Mouse (Mus musculus): ENCODE measurements around the gene Zbtb12. TPM values are rescaled to one million over a fixed set of nuclear protein-coding genes. Genes with fewer than 3 reads are reported as not detected.
"Not testable (repeated sequence)": the region's sequence is repeated elsewhere in the genome, so short reads cannot be mapped to it uniquely, and the experiment has no call there.

The Zbtb12 gene
- polyA plus RNA-seq, 1 experiment from 2014 or later: 17.4 TPM

DNA sequence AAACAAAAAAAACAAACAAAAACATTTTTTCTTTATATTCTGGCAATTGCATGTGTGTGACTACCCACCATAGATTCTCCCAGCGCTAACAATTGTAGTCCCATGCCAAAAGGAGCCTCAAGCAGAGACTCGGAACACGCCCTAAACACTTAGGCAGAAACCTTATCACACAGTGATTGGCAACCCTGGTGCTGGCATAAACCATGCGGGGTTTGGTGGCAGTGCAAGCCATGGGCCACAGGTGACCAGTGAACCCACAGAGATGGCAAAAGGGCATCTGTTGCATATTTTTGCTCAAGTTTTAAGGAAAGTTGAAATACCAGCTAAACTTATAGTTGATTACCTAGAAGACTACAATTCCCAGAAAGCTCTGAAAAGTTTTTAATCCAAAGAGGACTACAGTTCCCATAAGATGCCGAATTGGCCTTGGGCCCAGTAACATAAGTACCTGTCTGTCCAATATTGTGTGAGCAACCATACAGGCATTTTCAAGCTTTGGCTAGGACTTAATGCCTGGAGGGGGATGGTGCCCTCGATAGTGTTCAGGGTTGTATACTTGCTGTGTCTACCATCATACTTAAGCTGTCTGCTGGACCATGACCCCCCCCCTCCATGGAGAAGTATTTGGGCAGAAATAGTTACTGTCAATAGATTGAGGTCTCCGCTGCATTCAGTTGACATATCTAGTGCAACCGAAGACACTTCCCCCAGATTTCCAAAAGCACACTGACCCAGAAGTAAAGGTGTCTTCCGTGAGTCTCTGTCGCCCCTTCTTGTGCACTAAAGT is 18.3 kb downstream of the Zbtb12 start:
- 21% methylated on average over 10 of the region's 10 CpGs for WGBS
- peaks cover 56% of the 10 kb centered on the region for H3K4me1 ChIP-seq

GRCm38 (mm10) chr17:34898160-34898586 is 18.9 kb downstream of the Zbtb12 start, which contains the start of the genes C2 and Ehmt2:
TSS of gene C2 (minus strand) at chr17:34898265.
TSS of gene Ehmt2 (plus strand) at chr17:34898469.
- H3K27ac ChIP-seq: peak within 1 kb of the TSS; percentile 97
- H3K4me2 ChIP-seq: peak within 1 kb of the TSS; percentile 91
- under 1% methylated on average over 22 of the region's 44 CpGs for WGBS
- H3K27me3 ChIP-seq (replicated peaks): no peaks in the 10 kb centered on the region
- ATAC-seq (replicated peaks): peak; percentile 16
- H3K9me3 ChIP-seq: no peaks in the 10 kb centered on the region
- peaks cover 56% of the 10 kb centered on the region for H3K4me1 ChIP-seq
- 0 out of 2 replicates have a peak, but pooled peaks cover 3% of the 10 kb centered on the region for H3K36me3 ChIP-seq (replicated peaks)
- H3K4me3 ChIP-seq: peak within 1 kb of the TSS; percentile 93
- peak within 1 kb of the TSS; percentile 97 for H3K9ac ChIP-seq

More for the DNA sequence above, 18.3 kb downstream of the Zbtb12 start:
- Histone ChIP-seq H3K27me3 (replicated peaks) (no peaks in the 10 kb centered on the region), H3K9ac (peak overlapping the region; percentile 97), H3K36me3 (replicated peaks) (0 out of 2 replicates have a peak, but pooled peaks cover 3% of the 10 kb centered on the region), H3K4me3 (peak overlapping the region; percentile 93), H3K4me2 (peak overlapping the region; percentile 91), H3K9me3 (no peaks in the 10 kb centered on the region), H3K27ac (peak overlapping the region; percentile 97)
- ATAC-seq (replicated peaks): no peak

DNA sequence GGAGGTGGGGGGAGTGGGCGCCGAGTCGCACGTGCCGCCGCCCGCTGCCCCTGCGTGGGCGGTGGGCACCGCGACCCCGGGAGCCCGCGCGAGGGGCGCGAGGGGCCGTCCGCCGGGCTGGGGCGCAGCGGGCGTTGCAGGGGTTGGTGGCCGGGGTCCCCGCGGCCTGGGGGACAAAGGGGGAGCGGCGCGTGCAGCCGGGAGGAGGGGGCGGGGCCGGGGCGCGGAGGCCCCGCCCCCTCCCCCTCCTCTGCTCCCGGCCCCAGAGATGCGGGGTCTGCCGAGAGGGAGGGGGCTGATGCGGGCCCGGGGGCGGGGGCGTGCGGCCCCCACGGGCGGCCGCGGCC is 19.4 kb downstream of the Zbtb12 start:
- H3K4me2 ChIP-seq: peak overlapping the region; percentile 91
- peak overlapping the region; percentile 97 for H3K9ac ChIP-seq
- peaks cover 51% of the 10 kb centered on the region for H3K4me1 ChIP-seq
- H3K27me3 ChIP-seq (replicated peaks): no peaks in the 10 kb centered on the region
- no peak for ATAC-seq (replicated peaks)
- H3K36me3 ChIP-seq (replicated peaks): 0 out of 2 replicates have a peak, but pooled peaks cover 3% of the 10 kb centered on the region
- peak overlapping the region; percentile 97 for H3K27ac ChIP-seq
- 7% methylated on average over 3 of the region's 47 CpGs for WGBS
- H3K9me3 ChIP-seq: no peaks in the 10 kb centered on the region
- H3K4me3 ChIP-seq: peak overlapping the region; percentile 93

GRCm38 (mm10) chr17:34899053-34899889 is 20.0 kb downstream of the Zbtb12 start:
- WGBS: under 1% methylated on average over 36 of the region's 45 CpGs
- Histone ChIP-seq H3K4me2 (peak overlapping the region; percentile 91), H3K9ac (peak overlapping the region; percentile 97)

DNA sequence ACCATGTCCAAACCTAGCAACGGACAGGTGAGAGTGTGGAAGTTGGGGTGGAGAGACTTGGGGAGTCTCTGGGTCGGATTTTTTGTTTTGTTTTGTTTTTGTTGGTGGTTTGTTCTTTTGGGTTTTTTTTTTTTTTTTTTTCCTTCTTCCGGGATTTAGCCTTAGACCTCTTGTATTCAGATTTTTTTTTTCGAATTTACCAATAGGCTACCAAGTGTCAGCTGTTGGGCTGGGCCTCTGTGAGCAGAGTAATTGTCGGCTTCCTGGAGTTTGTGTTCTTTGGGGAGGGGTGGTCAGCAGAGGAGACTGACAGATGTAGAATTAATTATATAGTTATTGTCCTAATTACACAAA is 20.6 kb downstream of the Zbtb12 start:
- Histone ChIP-seq H3K4me3 (peak overlapping the region; percentile 93), H3K36me3 (replicated peaks) (peaks cover 7% of the 10 kb centered on the region), H3K27ac (peak overlapping the region; percentile 97; the same call in 1 of the 2 replicates), H3K27me3 (replicated peaks) (no peaks in the 10 kb centered on the region), H3K9me3 (no peaks in the 10 kb centered on the region), H3K4me1 (peaks cover 48% of the 10 kb centered on the region), H3K9ac (peak overlapping the region; percentile 97), H3K4me2 (peak overlapping the region; percentile 91)
- WGBS: 3% methylated on average over 5 of the region's 5 CpGs
- no peak for ATAC-seq (replicated peaks)

More at GRCm38 (mm10) chr17:34899053-34899889, 20.0 kb downstream of the Zbtb12 start:
- no peak for ATAC-seq (replicated peaks)
- H3K4me1 ChIP-seq: peaks cover 48% of the 10 kb centered on the region
- peak overlapping the region; percentile 93 for H3K4me3 ChIP-seq
- H3K27me3 ChIP-seq (replicated peaks): no peaks in the 10 kb centered on the region
- peak overlapping the region; percentile 97 for H3K27ac ChIP-seq
- 0 out of 2 replicates have a peak, but pooled peaks cover 3% of the 10 kb centered on the region for H3K36me3 ChIP-seq (replicated peaks)
- no peaks in the 10 kb centered on the region for H3K9me3 ChIP-seq

GRCm38 (mm10) chr17:34900826-34901225 is 21.5 kb downstream of the Zbtb12 start:
- H3K27ac ChIP-seq; H3K9me3 ChIP-seq; ATAC-seq (replicated peaks); H3K9ac ChIP-seq; H3K27me3 ChIP-seq (replicated peaks): not testable (repeated sequence)
- H3K4me2 ChIP-seq: peak overlapping the region; percentile 91; the same call in 1 of the 2 replicates
- peaks cover 17% of the 10 kb centered on the region for H3K36me3 ChIP-seq (replicated peaks)
- H3K4me1 ChIP-seq: peaks cover 42% of the 10 kb centered on the region
- peak overlapping the region; percentile 93; the same call in 1 of the 2 replicates for H3K4me3 ChIP-seq

- H3K27me3 ChIP-seq (replicated peaks); H3K9me3 ChIP-seq; H3K27ac ChIP-seq; H3K4me3 ChIP-seq; H3K4me2 ChIP-seq; ATAC-seq (replicated peaks); H3K9ac ChIP-seq: not testable (repeated sequence)
- Histone ChIP-seq H3K36me3 (replicated peaks) (peaks cover 25% of the 10 kb centered on the region), H3K4me1 (peaks cover 31% of the 10 kb centered on the region)
- 91% methylated on average over 9 of the region's 10 CpGs for WGBS
Measured at GRCm38 (mm10) chr17:34901948-34902347, 22.7 kb downstream of the Zbtb12 start.

- H3K9me3 ChIP-seq: no peaks in the 10 kb centered on the region
- no peak overlapping the region for H3K4me3 ChIP-seq
- no peak overlapping the region for H3K27ac ChIP-seq
- no peak for ATAC-seq (replicated peaks)
- H3K36me3 ChIP-seq (replicated peaks): peaks cover 35% of the 10 kb centered on the region
- 91% methylated on average over 9 of the region's 9 CpGs for WGBS
- no peak overlapping the region for H3K4me2 ChIP-seq
- H3K9ac ChIP-seq: no peak overlapping the region
- peaks cover 21% of the 10 kb centered on the region for H3K4me1 ChIP-seq
- H3K27me3 ChIP-seq (replicated peaks): no peaks in the 10 kb centered on the region
Measured at GRCm38 (mm10) chr17:34902895-34903294, 23.6 kb downstream of the Zbtb12 start.

GRCm38 (mm10) chr17:34910982-34911381 is 31.7 kb downstream of the Zbtb12 start:
- Histone ChIP-seq H3K36me3 (replicated peaks) (peaks cover 79% of the 10 kb centered on the region), H3K9ac (no peak overlapping the region), H3K4me2 (no peak overlapping the region), H3K27me3 (replicated peaks) (no peaks in the 10 kb centered on the region), H3K9me3 (no peaks in the 10 kb centered on the region), H3K4me1 (no peaks in the 10 kb centered on the region), H3K27ac (no peak overlapping the region), H3K4me3 (no peak overlapping the region)
- no peak for ATAC-seq (replicated peaks)
- 92% methylated on average over 10 of the region's 10 CpGs for WGBS

- peak; percentile 64 for ATAC-seq (replicated peaks)
- Histone ChIP-seq H3K36me3 (replicated peaks) (peaks cover 69% of the 10 kb centered on the region), H3K27me3 (replicated peaks) (no peaks in the 10 kb centered on the region), H3K4me1 (no peaks in the 10 kb centered on the region), H3K27ac (no peak overlapping the region), H3K9me3 (no peaks in the 10 kb centered on the region), H3K4me2 (no peak overlapping the region), H3K9ac (no peak overlapping the region), H3K4me3 (no peak overlapping the region)
- WGBS: 41% methylated on average over 5 of the region's 5 CpGs
Measured at GRCm38 (mm10) chr17:34911945-34912351, 32.7 kb downstream of the Zbtb12 start.

DNA sequence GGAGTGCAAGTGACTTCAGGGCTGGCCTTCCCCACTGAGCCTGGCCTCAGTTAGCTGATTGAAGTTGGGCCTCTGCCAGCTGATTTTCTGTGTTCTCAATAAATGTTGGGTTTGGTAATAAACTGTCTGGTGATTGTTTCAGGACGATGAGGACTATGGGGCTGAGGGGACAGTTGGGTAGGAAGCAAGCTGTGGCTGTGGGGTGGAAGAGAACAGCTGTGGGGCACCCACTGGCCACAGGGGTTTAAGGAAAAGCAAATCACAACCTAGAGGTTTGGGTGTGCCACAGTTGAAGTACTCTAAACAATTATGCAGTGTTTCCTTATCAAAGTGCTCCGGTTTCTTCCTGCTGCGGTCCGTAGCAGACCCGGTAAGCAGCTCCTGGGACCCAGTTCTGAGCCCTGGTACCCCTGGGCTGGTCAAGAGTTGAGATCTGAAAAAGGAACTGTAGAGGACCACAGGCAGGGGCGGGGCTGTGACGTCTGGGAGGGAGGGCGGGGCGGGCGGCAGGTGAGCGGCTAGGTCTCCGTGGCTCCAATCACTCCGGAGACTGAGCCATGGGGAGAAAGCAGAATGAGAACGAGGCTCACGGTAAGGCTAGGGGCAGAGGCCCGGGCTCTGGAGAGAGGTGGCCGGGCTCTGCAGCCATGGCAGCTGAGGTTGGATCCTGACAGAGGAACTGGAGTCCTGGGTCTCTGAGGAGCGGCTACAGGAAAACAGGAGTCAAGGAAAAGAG is 34.8 kb downstream of the Zbtb12 start, which contains the start of gene Slc44a4:
Gene Slc44a4 (plus strand): TSS at position 537 of the 736 bp plus-strand sequence.
- 39% methylated on average over 18 of the region's 18 CpGs for WGBS
- Histone ChIP-seq H3K9ac (no peak within 1 kb of the TSS), H3K4me1 (no peaks in the 10 kb centered on the region), H3K9me3 (no peaks in the 10 kb centered on the region), H3K4me3 (no peak within 1 kb of the TSS), H3K27me3 (replicated peaks) (no peaks in the 10 kb centered on the region), H3K4me2 (no peak within 1 kb of the TSS), H3K27ac (no peak within 1 kb of the TSS), H3K36me3 (replicated peaks) (peaks cover 48% of the 10 kb centered on the region)
- ATAC-seq (replicated peaks): no peak

Data from midbrain, embryonic 15.5 days (tissue).